Mouse (Mus musculus): ENCODE results near the gene 4930562C15Rik. TPM values are rescaled to one million over a fixed set of nuclear protein-coding genes. Genes with fewer than 3 reads are reported as not detected.
"Not testable (repeated sequence)": the region's sequence is repeated elsewhere in the genome, so short reads cannot be mapped to it uniquely, and the experiment has no call there.

The 4930562C15Rik gene
- 0.44 and 0.64 TPM in 2 replicates for polyA plus RNA-seq (2015; fragmentation: Nextera tagmentation; extraction: Ambion mirVana)

- H3K36me3 ChIP-seq: no peaks in the 10 kb centered on the region
- H3K4me1 ChIP-seq: no peaks in the 10 kb centered on the region
- WGBS: 79% methylated on average over 3 of the region's 3 CpGs
- H3K4me2 ChIP-seq: no peak within 1 kb of the TSS
- no peak for ATAC-seq (ENCODE audit: insufficient read depth, low FRiP score, low read depth)
- no peak within 1 kb of the TSS for H3K27ac ChIP-seq
- H3K9ac ChIP-seq: no peak within 1 kb of the TSS
- H3K9me3 ChIP-seq: no peaks in the 10 kb centered on the region
- H3K27me3 ChIP-seq (replicated peaks): no peaks in the 10 kb centered on the region
- no peak within 1 kb of the TSS for H3K4me3 ChIP-seq (replicated peaks)
Measured at GRCm38 (mm10) chr16:4835191-4835590, at the start of gene 4930562C15Rik. Gene 4930562C15Rik, plus strand, starts transcription at chr16:4835416.

GRCm38 (mm10) chr16:4785706-4786105, 49.5 kb upstream of the 4930562C15Rik start:
- WGBS: 53% methylated on average over 4 of the region's 4 CpGs
- peaks cover 30% of the 10 kb centered on the region for H3K4me1 ChIP-seq
- peaks cover 3% of the 10 kb centered on the region; the same call in 1 of the 2 replicates for H3K36me3 ChIP-seq
- H3K9ac ChIP-seq: no peak overlapping the region
- no peak overlapping the region for H3K4me2 ChIP-seq
- no peaks in the 10 kb centered on the region for H3K9me3 ChIP-seq
- no peak overlapping the region for H3K27ac ChIP-seq
- ATAC-seq (ENCODE audit: insufficient read depth, low FRiP score, low read depth): no peak
- H3K4me3 ChIP-seq (replicated peaks): no peak overlapping the region
- H3K27me3 ChIP-seq (replicated peaks): no peaks in the 10 kb centered on the region

GRCm38 (mm10) chr16:4788176-4788575, 47.0 kb upstream of the 4930562C15Rik start:
- no peak overlapping the region for H3K4me3 ChIP-seq (replicated peaks)
- no peaks in the 10 kb centered on the region for H3K27me3 ChIP-seq (replicated peaks)
- H3K4me2 ChIP-seq: peak overlapping the region; percentile 30
- no peaks in the 10 kb centered on the region for H3K9me3 ChIP-seq
- ATAC-seq (ENCODE audit: insufficient read depth, low FRiP score, low read depth): no peak
- H3K27ac ChIP-seq: no peak overlapping the region
- H3K36me3 ChIP-seq: peaks cover 3% of the 10 kb centered on the region; the same call in 1 of the 2 replicates
- no peak overlapping the region for H3K9ac ChIP-seq
- peaks cover 26% of the 10 kb centered on the region for H3K4me1 ChIP-seq

DNA sequence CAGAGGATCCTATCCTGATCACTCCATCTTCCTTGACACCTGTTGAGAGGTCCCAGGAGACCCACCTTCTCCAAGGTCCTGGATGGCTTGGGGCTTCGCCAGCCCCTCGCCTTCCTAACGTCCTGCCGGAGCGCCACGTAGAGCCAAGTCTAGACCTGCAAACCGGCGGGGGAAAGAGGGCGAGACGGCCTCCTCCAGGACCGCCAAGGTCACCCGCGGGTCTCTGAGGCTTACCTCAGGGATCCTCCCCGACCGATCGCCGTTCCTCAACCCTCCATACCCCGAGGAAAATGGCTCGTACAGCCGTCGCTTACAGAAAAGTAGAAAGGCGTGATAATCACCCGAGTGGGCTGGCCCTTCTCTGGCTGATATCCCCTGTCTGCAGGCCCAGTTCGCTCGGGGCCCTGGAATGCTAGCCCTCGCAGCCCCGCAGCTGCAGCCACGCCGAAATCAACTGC, 45.9 kb upstream of the 4930562C15Rik start:
- Histone ChIP-seq H3K27me3 (replicated peaks) (no peaks in the 10 kb centered on the region), H3K36me3 (no peaks in the 10 kb centered on the region), H3K27ac (peak overlapping the region; percentile 99), H3K4me2 (peak overlapping the region; percentile 89), H3K9me3 (no peaks in the 10 kb centered on the region), H3K4me1 (peaks cover 22% of the 10 kb centered on the region), H3K9ac (peak overlapping the region; percentile 71), H3K4me3 (replicated peaks) (peak overlapping the region; percentile 70)
- under 1% methylated on average over 29 of the region's 29 CpGs for WGBS
- peak; percentile 17 for ATAC-seq (ENCODE audit: insufficient read depth, low FRiP score, low read depth)

GRCm38 (mm10) chr16:4789810-4790559, 45.2 kb upstream of the 4930562C15Rik start, which contains the start of gene Cdip1:
Gene Cdip1, minus strand, starts transcription at chr16:4790292.
- ATAC-seq (ENCODE audit: insufficient read depth, low FRiP score, low read depth): peak; percentile 98
- H3K4me2 ChIP-seq: peak within 1 kb of the TSS; percentile 89
- no peaks in the 10 kb centered on the region for H3K27me3 ChIP-seq (replicated peaks)
- H3K36me3 ChIP-seq: no peaks in the 10 kb centered on the region
- under 1% methylated on average over 51 of the region's 51 CpGs for WGBS
- H3K27ac ChIP-seq: peak within 1 kb of the TSS; percentile 99
- H3K4me3 ChIP-seq (replicated peaks): peak within 1 kb of the TSS; percentile 70
- H3K4me1 ChIP-seq: peaks cover 18% of the 10 kb centered on the region
- peak within 1 kb of the TSS; percentile 71 for H3K9ac ChIP-seq
- H3K9me3 ChIP-seq: no peaks in the 10 kb centered on the region

- Histone ChIP-seq H3K36me3 (no peaks in the 10 kb centered on the region), H3K4me2 (no peak overlapping the region)
- 66% methylated on average over 2 of the region's 2 CpGs for WGBS
Measured at GRCm38 (mm10) chr16:4791332-4791731, 43.9 kb upstream of the 4930562C15Rik start.

GRCm38 (mm10) chr16:4796631-4797030, 38.6 kb upstream of the 4930562C15Rik start:
- no peaks in the 10 kb centered on the region for H3K27me3 ChIP-seq (replicated peaks)
- H3K4me1 ChIP-seq: no peaks in the 10 kb centered on the region
- no peak overlapping the region for H3K27ac ChIP-seq
- no peak overlapping the region for H3K9ac ChIP-seq
- H3K4me3 ChIP-seq (replicated peaks): no peak overlapping the region
- H3K36me3 ChIP-seq: no peaks in the 10 kb centered on the region
- ATAC-seq (ENCODE audit: insufficient read depth, low FRiP score, low read depth): no peak
- H3K4me2 ChIP-seq: no peak overlapping the region
- H3K9me3 ChIP-seq: no peaks in the 10 kb centered on the region
- 77% methylated on average over 4 of the region's 4 CpGs for WGBS

More at GRCm38 (mm10) chr16:4791332-4791731, 43.9 kb upstream of the 4930562C15Rik start:
- H3K27me3 ChIP-seq (replicated peaks): no peaks in the 10 kb centered on the region
- no peak for ATAC-seq (ENCODE audit: insufficient read depth, low FRiP score, low read depth)
- no peak overlapping the region for H3K9ac ChIP-seq
- no peak overlapping the region for H3K4me3 ChIP-seq (replicated peaks)
- no peak overlapping the region for H3K27ac ChIP-seq
- peaks cover 17% of the 10 kb centered on the region for H3K4me1 ChIP-seq
- H3K9me3 ChIP-seq: no peaks in the 10 kb centered on the region

GRCm38 (mm10) chr16:4818349-4818748, 16.9 kb upstream of the 4930562C15Rik start:
- Histone ChIP-seq H3K9me3 (no peaks in the 10 kb centered on the region), H3K36me3 (no peaks in the 10 kb centered on the region), H3K9ac (no peak overlapping the region), H3K4me2 (no peak overlapping the region), H3K27ac (no peak overlapping the region), H3K4me1 (no peaks in the 10 kb centered on the region), H3K27me3 (replicated peaks) (no peaks in the 10 kb centered on the region), H3K4me3 (replicated peaks) (no peak overlapping the region)
- 91% methylated on average over 3 of the region's 3 CpGs for WGBS
- no peak for ATAC-seq (ENCODE audit: insufficient read depth, low FRiP score, low read depth)

DNA sequence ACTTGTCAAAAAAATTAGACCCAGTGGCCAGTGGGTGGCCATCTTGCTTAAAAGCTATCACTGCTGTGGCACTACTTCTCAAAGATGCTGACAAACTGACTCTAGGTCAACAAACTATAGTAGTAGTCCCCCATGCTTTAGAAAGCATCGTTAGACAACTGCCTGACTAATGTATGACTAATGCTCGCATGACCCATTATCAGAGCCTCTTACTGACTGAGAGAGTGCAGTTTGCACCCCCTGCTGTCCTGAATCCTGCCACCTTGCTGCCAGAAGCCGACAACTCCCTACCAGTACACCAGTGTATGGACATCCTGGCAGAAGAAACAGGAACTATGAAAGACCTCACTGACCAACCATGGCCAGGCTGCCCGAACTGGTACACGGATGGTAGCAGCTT, 10.8 kb upstream of the 4930562C15Rik start:
- not testable (repeated sequence) for H3K9me3 ChIP-seq; H3K27me3 ChIP-seq (replicated peaks); H3K36me3 ChIP-seq; ATAC-seq (ENCODE audit: insufficient read depth, low FRiP score, low read depth); H3K4me2 ChIP-seq; H3K27ac ChIP-seq; H3K9ac ChIP-seq; H3K4me3 ChIP-seq (replicated peaks); H3K4me1 ChIP-seq
- 80% methylated on average over 5 of the region's 5 CpGs for WGBS

DNA sequence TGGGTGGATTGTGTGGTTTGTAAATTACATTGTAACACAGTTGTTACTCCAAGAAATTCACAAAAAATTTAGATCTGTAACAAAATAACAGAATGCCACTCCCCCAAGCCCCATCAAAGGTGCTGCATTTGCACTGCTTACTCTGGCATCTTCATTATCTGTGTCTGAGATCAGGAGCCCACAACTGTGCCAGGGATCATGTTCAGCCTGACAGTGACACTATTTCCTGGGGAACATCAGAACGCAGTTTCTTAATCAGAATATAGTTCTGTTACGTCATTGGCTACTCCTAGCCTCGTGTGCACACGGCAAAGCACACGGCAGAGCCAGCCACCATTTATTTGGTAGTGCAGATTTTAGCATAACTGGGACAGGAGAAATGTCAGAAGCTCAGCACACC, 7.6 kb upstream of the 4930562C15Rik start:
- no peaks in the 10 kb centered on the region for H3K27me3 ChIP-seq (replicated peaks)
- H3K9me3 ChIP-seq: no peaks in the 10 kb centered on the region
- H3K27ac ChIP-seq: no peak overlapping the region
- no peak overlapping the region for H3K4me3 ChIP-seq (replicated peaks)
- WGBS: 85% methylated on average over 5 of the region's 5 CpGs
- no peaks in the 10 kb centered on the region for H3K36me3 ChIP-seq
- H3K4me1 ChIP-seq: no peaks in the 10 kb centered on the region
- H3K4me2 ChIP-seq: no peak overlapping the region
- H3K9ac ChIP-seq: no peak overlapping the region
- no peak for ATAC-seq (ENCODE audit: insufficient read depth, low FRiP score, low read depth)

- Histone ChIP-seq H3K27me3 (replicated peaks) (no peaks in the 10 kb centered on the region), H3K4me2 (no peak overlapping the region), H3K9me3 (no peaks in the 10 kb centered on the region), H3K4me3 (replicated peaks) (no peak overlapping the region), H3K36me3 (no peaks in the 10 kb centered on the region), H3K4me1 (no peaks in the 10 kb centered on the region), H3K27ac (no peak overlapping the region), H3K9ac (no peak overlapping the region)
- ATAC-seq (ENCODE audit: insufficient read depth, low FRiP score, low read depth): no peak
- WGBS: 68% methylated on average over 6 of the region's 6 CpGs
Measured at GRCm38 (mm10) chr16:4829271-4829900, 5.8 kb upstream of the 4930562C15Rik start.

Measured in stomach, embryonic 15.5 days (tissue).